Mouse (Mus musculus): Measurements from ENCODE around the gene Gm28778. TPM values are rescaled to one million over a fixed set of nuclear protein-coding genes. Genes with fewer than 3 reads are reported as not detected.
A peak's percentile ranks its signal among the peaks of the same experiment; 100 is the strongest.
"Not testable (repeated sequence)": the region's sequence is repeated elsewhere in the genome, so short reads cannot be mapped to it uniquely, and the experiment has no call there.

Gene Gm28778
- polyA plus RNA-seq (2015; fragmentation: Nextera tagmentation; extraction: Ambion mirVana): not detected in 2 replicates

- peaks cover 8% of the 10 kb centered on the region for H3K4me1 ChIP-seq (replicated peaks)
- H3K27me3 ChIP-seq: no peaks in the 10 kb centered on the region
- ATAC-seq: peak; percentile 100
- under 1% methylated on average over 65 of the region's 66 CpGs for WGBS
- no peaks in the 10 kb centered on the region for H3K9me3 ChIP-seq
- H3K4me3 ChIP-seq (replicated peaks): peak within 1 kb of the TSS; percentile 86
- peak within 1 kb of the TSS; percentile 53 for H3K4me2 ChIP-seq (replicated peaks)
- peak within 1 kb of the TSS; percentile 80 for H3K9ac ChIP-seq (replicated peaks)
- H3K36me3 ChIP-seq: peaks cover 9% of the 10 kb centered on the region; the same call in 1 of the 2 replicates
- peak within 1 kb of the TSS; percentile 89 for H3K27ac ChIP-seq
Observed at GRCm38 (mm10) chr1:53296581-53297383, at the start of gene Gm28778, which contains the start of the genes Pms1 and Ormdl1. Gene Gm28778 (plus strand): TSS chr1:53297111. Gene Pms1 (minus strand): TSS chr1:53297018. Gene Ormdl1 (plus strand): TSS chr1:53297095.

- H3K9me3 ChIP-seq; H3K27me3 ChIP-seq; ATAC-seq; H3K36me3 ChIP-seq; H3K4me1 ChIP-seq (replicated peaks); H3K27ac ChIP-seq; H3K4me2 ChIP-seq (replicated peaks); H3K9ac ChIP-seq (replicated peaks); H3K4me3 ChIP-seq (replicated peaks): not testable (repeated sequence)
Observed at GRCm38 (mm10) chr1:53264958-53265612, 31.8 kb upstream of the Gm28778 start.

- Histone ChIP-seq H3K4me3 (replicated peaks) (no peak overlapping the region), H3K4me1 (replicated peaks) (no peaks in the 10 kb centered on the region), H3K27me3 (no peaks in the 10 kb centered on the region), H3K4me2 (replicated peaks) (no peak overlapping the region), H3K27ac (no peak overlapping the region), H3K9me3 (no peaks in the 10 kb centered on the region), H3K9ac (replicated peaks) (no peak overlapping the region), H3K36me3 (peaks cover 5% of the 10 kb centered on the region; the same call in 1 of the 2 replicates)
- ATAC-seq: no peak
- 97% methylated on average over 3 of the region's 3 CpGs for WGBS
Observed at GRCm38 (mm10) chr1:53269901-53270300, 27.0 kb upstream of the Gm28778 start.

GRCm38 (mm10) chr1:53272646-53273045 lies 24.3 kb upstream of the Gm28778 start:
- Histone ChIP-seq H3K9me3 (no peaks in the 10 kb centered on the region), H3K27me3 (no peaks in the 10 kb centered on the region), H3K36me3 (no peaks in the 10 kb centered on the region), H3K27ac (no peak overlapping the region), H3K4me3 (replicated peaks) (no peak overlapping the region), H3K9ac (replicated peaks) (no peak overlapping the region), H3K4me2 (replicated peaks) (no peak overlapping the region), H3K4me1 (replicated peaks) (no peaks in the 10 kb centered on the region)
- no peak for ATAC-seq

GRCm38 (mm10) chr1:53291197-53291596 lies 5.7 kb upstream of the Gm28778 start:
- Histone ChIP-seq H3K4me2 (replicated peaks) (no peak overlapping the region), H3K4me1 (replicated peaks) (no peaks in the 10 kb centered on the region)
- 84% methylated on average over 3 of the region's 3 CpGs for WGBS

GRCm38 (mm10) chr1:53300506-53300905 lies 3.6 kb downstream of the Gm28778 start:
- no peak overlapping the region for H3K9ac ChIP-seq (replicated peaks)
- H3K4me2 ChIP-seq (replicated peaks): no peak overlapping the region
- ATAC-seq: no peak
- peaks cover 13% of the 10 kb centered on the region for H3K36me3 ChIP-seq
- WGBS: 93% methylated on average over 4 of the region's 4 CpGs
- no peak overlapping the region for H3K27ac ChIP-seq
- no peaks in the 10 kb centered on the region for H3K9me3 ChIP-seq
- H3K4me1 ChIP-seq (replicated peaks): peaks cover 8% of the 10 kb centered on the region
- H3K4me3 ChIP-seq (replicated peaks): no peak overlapping the region
- H3K27me3 ChIP-seq: no peaks in the 10 kb centered on the region

More at GRCm38 (mm10) chr1:53291197-53291596, 5.7 kb upstream of the Gm28778 start:
- H3K9me3 ChIP-seq: no peaks in the 10 kb centered on the region
- H3K27me3 ChIP-seq: no peaks in the 10 kb centered on the region
- H3K27ac ChIP-seq: no peak overlapping the region
- H3K36me3 ChIP-seq: no peaks in the 10 kb centered on the region
- no peak overlapping the region for H3K4me3 ChIP-seq (replicated peaks)
- ATAC-seq: no peak
- H3K9ac ChIP-seq (replicated peaks): no peak overlapping the region

GRCm38 (mm10) chr1:53312989-53313967 lies 16.4 kb downstream of the Gm28778 start, which contains the start of gene Osgepl1:
Gene Osgepl1 (plus strand): TSS chr1:53313624.
- 3% methylated on average over 27 of the region's 27 CpGs for WGBS

GRCm38 (mm10) chr1:53321662-53322344 lies 24.9 kb downstream of the Gm28778 start:
- Histone ChIP-seq H3K9ac (replicated peaks) (no peak overlapping the region), H3K27ac (no peak overlapping the region), H3K27me3 (no peaks in the 10 kb centered on the region), H3K4me1 (replicated peaks) (no peaks in the 10 kb centered on the region), H3K9me3 (no peaks in the 10 kb centered on the region), H3K36me3 (peaks cover 33% of the 10 kb centered on the region), H3K4me2 (replicated peaks) (no peak overlapping the region), H3K4me3 (replicated peaks) (no peak overlapping the region)
- WGBS: 97% methylated on average over 4 of the region's 4 CpGs
- no peak for ATAC-seq

More at GRCm38 (mm10) chr1:53312989-53313967, 16.4 kb downstream of the Gm28778 start, which contains the start of gene Osgepl1:
- H3K27ac ChIP-seq: peak within 1 kb of the TSS; percentile 83
- ATAC-seq: peak; percentile 99
- H3K4me1 ChIP-seq (replicated peaks): peaks cover 10% of the 10 kb centered on the region
- no peaks in the 10 kb centered on the region for H3K9me3 ChIP-seq
- H3K4me3 ChIP-seq (replicated peaks): peak within 1 kb of the TSS; percentile 71
- H3K36me3 ChIP-seq: peaks cover 31% of the 10 kb centered on the region
- no peaks in the 10 kb centered on the region for H3K27me3 ChIP-seq
- peak within 1 kb of the TSS; percentile 81 for H3K9ac ChIP-seq (replicated peaks)
- peak within 1 kb of the TSS; percentile 65 for H3K4me2 ChIP-seq (replicated peaks)

- Histone ChIP-seq H3K27me3 (no peaks in the 10 kb centered on the region), H3K4me1 (replicated peaks) (no peaks in the 10 kb centered on the region), H3K9ac (replicated peaks) (no peak overlapping the region), H3K36me3 (peaks cover 20% of the 10 kb centered on the region), H3K4me3 (replicated peaks) (no peak overlapping the region), H3K27ac (no peak overlapping the region), H3K9me3 (no peaks in the 10 kb centered on the region), H3K4me2 (replicated peaks) (no peak overlapping the region)
- ATAC-seq: no peak
- WGBS: 94% methylated on average over 5 of the region's 5 CpGs
Observed at GRCm38 (mm10) chr1:53323254-53323653, 26.3 kb downstream of the Gm28778 start.

- 100% methylated on average over 1 of the region's 1 CpGs for whole genome bisulfite sequencing
- ATAC-seq: no peak
- no peaks in the 10 kb centered on the region for H3K4me1 ChIP-seq (replicated peaks)
- H3K9ac ChIP-seq (replicated peaks): no peak overlapping the region
- no peaks in the 10 kb centered on the region for H3K9me3 ChIP-seq
- H3K4me3 ChIP-seq (replicated peaks): no peak overlapping the region
- H3K4me2 ChIP-seq (replicated peaks): no peak overlapping the region
- H3K27me3 ChIP-seq: no peaks in the 10 kb centered on the region
- no peak overlapping the region for H3K27ac ChIP-seq
- peaks cover 16% of the 10 kb centered on the region for H3K36me3 ChIP-seq
Observed at GRCm38 (mm10) chr1:53324277-53324676, 27.4 kb downstream of the Gm28778 start.
